Mouse (Mus musculus): ENCODE measurements around the gene Pycr1.

DNA sequence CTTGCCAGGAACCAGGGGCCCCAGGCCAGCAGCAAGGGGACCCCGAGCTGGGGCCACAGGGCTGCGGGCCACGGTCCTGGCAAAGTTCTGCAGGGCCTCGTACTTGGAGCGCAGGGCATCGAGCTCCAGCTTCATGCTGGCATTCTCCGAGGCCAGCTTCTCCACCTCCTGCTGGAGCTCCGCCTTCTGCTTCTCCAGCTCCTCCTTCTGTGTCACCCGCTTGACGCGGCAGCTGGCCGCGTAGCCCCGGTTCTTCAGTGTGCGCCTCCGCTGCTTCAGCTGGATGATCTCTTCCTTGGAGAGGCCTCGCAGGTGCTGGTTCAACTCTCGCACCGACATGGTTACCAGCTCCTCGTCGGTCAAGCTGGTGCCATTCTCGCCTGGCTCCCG, 14.2 kb downstream of the Pycr1 start:
- no peak for TF ChIP-seq POLR2A (IDR thresholded peaks at IDR 0.05; ENCODE audit: insufficient read depth, low read length)
- no peak for TF ChIP-seq CTCF (IDR thresholded peaks at IDR 0.05; ENCODE audit: low read depth, low read length)
- TF ChIP-seq EP300 (IDR thresholded peaks at IDR 0.05; ENCODE audit: insufficient read depth, low read depth, low read length), result no peak

Measured in ES-Bruce4 (cell line).